19 mouse cellular contexts compared by ENCODE assay signal in the genomic region with DNA sequence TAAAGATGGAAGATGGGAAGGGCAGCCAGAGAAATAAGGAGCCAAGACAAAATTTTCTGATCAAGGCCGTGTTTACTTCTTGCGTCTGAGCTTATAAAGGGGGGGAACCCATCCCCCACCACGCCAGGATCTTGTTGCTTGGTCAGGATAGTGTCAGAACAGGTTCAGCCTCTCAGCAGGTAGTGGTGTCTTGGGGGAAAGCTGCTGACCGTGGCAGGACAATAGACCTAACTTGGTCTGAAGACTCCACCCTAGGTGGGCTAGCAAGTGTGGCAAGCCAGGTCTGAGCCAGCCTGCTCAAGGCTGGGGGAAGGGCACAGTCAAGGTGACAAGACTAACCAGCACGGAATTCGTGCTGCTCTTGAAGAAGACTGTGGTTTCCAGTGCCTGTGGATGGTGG. TPM values are rescaled to one million over a fixed set of nuclear protein-coding genes. Genes with fewer than 3 reads are reported as not detected.
"Had no signal": no experiment of that assay in that cellular context is flagged by ENCODE, and none has a peak within 500 bp of the region (broad histone marks: within the 10 kb centered on the region; RNA-seq: fewer than 3 reads in every experiment).

No protein-coding gene starts in this region.

- DNase-seq: kidney, postnatal 25 days; left cerebral cortex, postnatal 4 days; liver, postnatal 0 days; lung, embryonic 14.5 days; thymus, adult 2 months; thymus, postnatal 14 days; thymus, postnatal 4 days had no signal

- ATAC-seq: liver, postnatal 0 days; lung, postnatal 0 days had no signal

- H3K9me3 ChIP-seq: limb, embryonic 12.5 days; limb, embryonic 15.5 days; midbrain, embryonic 12.5 days had no signal

- H3K9ac ChIP-seq: limb, embryonic 12.5 days; limb, embryonic 15.5 days; liver, embryonic 14.5 days; liver, postnatal 0 days; lung, embryonic 14.5 days; midbrain, embryonic 12.5 days had no signal

- H3K27me3 ChIP-seq: limb, embryonic 15.5 days had no signal

- H3K4me2 ChIP-seq: limb, embryonic 12.5 days; limb, embryonic 15.5 days; liver, embryonic 11.5 days; lung, embryonic 14.5 days; midbrain, embryonic 12.5 days had no signal

- H3K4me3 ChIP-seq: limb, embryonic 12.5 days; limb, embryonic 15.5 days; midbrain, embryonic 12.5 days had no signal

- H3K27ac ChIP-seq: kidney, postnatal 0 days; limb, embryonic 12.5 days; limb, embryonic 15.5 days; liver, embryonic 14.5 days; macrophage; midbrain, embryonic 12.5 days had no signal

- H3K36me3 ChIP-seq: limb, embryonic 15.5 days had no signal

RNA-seq across cellular contexts. Expression of gene Zfp872, which starts 26.6 kb away (rescaled TPM):
- total RNA-seq: megakaryocyte, adult 5-6 weeks had no signal
- polyA plus RNA-seq: large intestine, adult 2 months; liver, embryonic 14.5 days; macrophage; small intestine, adult 2 months; spleen, adult 2 months had no signal
